Mouse (Mus musculus): ENCODE measurements around the gene Cdh12.
"Not testable (repeated sequence)": the region's sequence is repeated elsewhere in the genome, so short reads cannot be mapped to it uniquely, and the experiment has no call there.

Cdh12 gene

GRCm38 (mm10) chr15:21109009-21109841, 660.2 kb downstream of the Cdh12 start:
- peak in 1 of 2 experiments; percentile 12 for DNase-seq (ENCODE audit: low spot score in 2 of 2)

GRCm38 (mm10) chr15:21109889-21110500, 660.9 kb downstream of the Cdh12 start:
- no peak for DNase-seq (ENCODE audit: low spot score in 2 of 2)

GRCm38 (mm10) chr15:21110874-21111603, 662.0 kb downstream of the Cdh12 start:
- DNase-seq (ENCODE audit: low spot score in 2 of 2) = peak in 1 of 2 experiments; percentile 2

GRCm38 (mm10) chr15:21114775-21115174, 665.7 kb downstream of the Cdh12 start:
- not testable (repeated sequence) for DNase-seq (ENCODE audit: low spot score in 2 of 2)

GRCm38 (mm10) chr15:21130660-21131059, 681.6 kb downstream of the Cdh12 start:
- no peak for DNase-seq (ENCODE audit: low spot score in 2 of 2)

GRCm38 (mm10) chr15:21132999-21133398, 683.9 kb downstream of the Cdh12 start:
- no peak for DNase-seq (ENCODE audit: low spot score in 2 of 2)

GRCm38 (mm10) chr15:21146896-21147295, 697.8 kb downstream of the Cdh12 start:
- DNase-seq (ENCODE audit: low spot score in 2 of 2) = no peak

- no peak for DNase-seq (ENCODE audit: low spot score in 2 of 2)
These were observed 704.5 kb downstream of the Cdh12 start for GRCm38 (mm10) chr15:21153602-21154001.

GRCm38 (mm10) chr15:21179727-21180126, 730.7 kb downstream of the Cdh12 start:
- no peak for DNase-seq (ENCODE audit: low spot score in 2 of 2)

GRCm38 (mm10) chr15:21180191-21180590, 731.1 kb downstream of the Cdh12 start:
- no peak for DNase-seq (ENCODE audit: low spot score in 2 of 2)

- DNase-seq (ENCODE audit: low spot score in 2 of 2) = no peak
These were observed 736.7 kb downstream of the Cdh12 start for GRCm38 (mm10) chr15:21185799-21186198.

GRCm38 (mm10) chr15:21210089-21210488, 761.0 kb downstream of the Cdh12 start:
- DNase-seq (ENCODE audit: low spot score in 2 of 2) = not testable (repeated sequence)

- no peak for DNase-seq (ENCODE audit: low spot score in 2 of 2)
These were observed 773.9 kb downstream of the Cdh12 start for GRCm38 (mm10) chr15:21223006-21223405.

- no peak for DNase-seq (ENCODE audit: low spot score in 2 of 2)
These were observed 812.3 kb downstream of the Cdh12 start for GRCm38 (mm10) chr15:21261318-21261717.

- no peak for DNase-seq (ENCODE audit: low spot score in 2 of 2)
These were observed 820.8 kb downstream of the Cdh12 start for GRCm38 (mm10) chr15:21269856-21270255.

- no peak for DNase-seq (ENCODE audit: low spot score in 2 of 2)
These were observed 848.0 kb downstream of the Cdh12 start for GRCm38 (mm10) chr15:21297051-21297450.

GRCm38 (mm10) chr15:21315457-21315856, 866.4 kb downstream of the Cdh12 start:
- DNase-seq (ENCODE audit: low spot score in 2 of 2) = no peak

- DNase-seq (ENCODE audit: low spot score in 2 of 2) = no peak
These were observed 894.8 kb downstream of the Cdh12 start for GRCm38 (mm10) chr15:21343853-21344252.

- no peak for DNase-seq (ENCODE audit: low spot score in 2 of 2)
These were observed 895.3 kb downstream of the Cdh12 start for GRCm38 (mm10) chr15:21344323-21344722.

GRCm38 (mm10) chr15:21344749-21345148, 895.7 kb downstream of the Cdh12 start:
- DNase-seq (ENCODE audit: low spot score in 2 of 2) = no peak

GRCm38 (mm10) chr15:21355356-21356101, 906.5 kb downstream of the Cdh12 start:
- DNase-seq (ENCODE audit: low spot score in 2 of 2) = no peak

GRCm38 (mm10) chr15:21366366-21366765, 917.3 kb downstream of the Cdh12 start:
- no peak for DNase-seq (ENCODE audit: low spot score in 2 of 2)
